Mouse (Mus musculus) forebrain, postnatal 0 days (tissue): Measurements from ENCODE around the gene Etl4. TPM values are rescaled to one million over a fixed set of nuclear protein-coding genes. Genes with fewer than 3 reads are reported as not detected.

Experiments used
- ATAC-seq: fragments of 200-750 bp; cut with Nextera tagmentation; 2 replicates; pipeline ENCODE4 v1.8.0; 2017; ENCODE audit warnings: mild to moderate bottlenecking, moderate library complexity
- DNase-seq: peaks from one replicate; pipeline ENCODE4 v3.0.0-alpha.2; 2015
- H3K27ac ChIP-seq: fragments of 300-500 bp; sonication (generic); 2 replicates; pipeline ENCODE4 v1.5.1; 2014; ENCODE audit warnings: low read depth, mild to moderate bottlenecking, antibody characterized with exemption, low read length, moderate library complexity, mixed read lengths
- H3K27me3 ChIP-seq: fragments of 300-500 bp; sonication (generic); 2 replicates; pipeline ENCODE4 v1.6.1; 2014; ENCODE audit warnings: mild to moderate bottlenecking, low read length, mixed read lengths; ENCODE audit not compliant: insufficient read depth
- H3K36me3 ChIP-seq: fragments of 300-500 bp; sonication (generic); 2 replicates; pipeline ENCODE4 v1.6.1; 2014; ENCODE audit warnings: mild to moderate bottlenecking, moderate library complexity; ENCODE audit not compliant: insufficient read depth
- H3K4me1 ChIP-seq: fragments of 300-500 bp; sonication (generic); 2 replicates; pipeline ENCODE4 v1.6.1; 2014; ENCODE audit warnings: antibody characterized with exemption; ENCODE audit not compliant: insufficient read depth
- H3K4me2 ChIP-seq: fragments of 300-500 bp; sonication (generic); 2 replicates; pipeline ENCODE4 v1.6.1; 2014; ENCODE audit warnings: low read depth, mild to moderate bottlenecking, moderate library complexity
- H3K4me3 ChIP-seq: fragments of 300-500 bp; sonication (generic); 2 replicates; pipeline ENCODE4 v1.5.1; 2014; ENCODE audit warnings: low read depth, low read length, mixed read lengths
- H3K9ac ChIP-seq: fragments of 300-500 bp; sonication (generic); 2 replicates; pipeline ENCODE4 v1.6.1; 2014; ENCODE audit warnings: mild to moderate bottlenecking
- H3K9me3 ChIP-seq: fragments of 300-500 bp; sonication (generic); 2 replicates; pipeline ENCODE4 v1.6.1; 2016; ENCODE audit warnings: low read length
- CTCF ChIP-seq: sonication (generic); IDR thresholded peaks from 2 replicates; pipeline ENCODE4 v1.5.1; 2016; ENCODE audit warnings: antibody characterized with exemption, control low read depth, low read depth
- WGBS: fragments of 180-500 bp; shearing (Covaris S2); extraction: QIAGEN DNeasy Blood & Tissue Kit; methylation state at CpG from one replicate; pipeline ENCODE4 v1.1.7; 2014; 5-methylcytosine and 5-hydroxymethylcytosine counted together
- polyA plus RNA-seq: library from polyadenylated mRNA; unstranded; fragments of >200 nt; fragmentation: Nextera tagmentation; extraction: Ambion mirVana; gene quantifications from 2 replicates; pipeline ENCODE4 v1.2.1, GENCODE M21; 2015
- total RNA-seq: library from RNA; depleted of rRNA; stranded (reverse); fragments of >200 nt; gene quantifications from 2 replicates; pipeline ENCODE4 v1.2.3, GENCODE M21; 2014

Gene Etl4
- total and polyA plus RNA-seq, 2 experiments from 2014 or later = 7.2 to 13.6 TPM

DNA sequence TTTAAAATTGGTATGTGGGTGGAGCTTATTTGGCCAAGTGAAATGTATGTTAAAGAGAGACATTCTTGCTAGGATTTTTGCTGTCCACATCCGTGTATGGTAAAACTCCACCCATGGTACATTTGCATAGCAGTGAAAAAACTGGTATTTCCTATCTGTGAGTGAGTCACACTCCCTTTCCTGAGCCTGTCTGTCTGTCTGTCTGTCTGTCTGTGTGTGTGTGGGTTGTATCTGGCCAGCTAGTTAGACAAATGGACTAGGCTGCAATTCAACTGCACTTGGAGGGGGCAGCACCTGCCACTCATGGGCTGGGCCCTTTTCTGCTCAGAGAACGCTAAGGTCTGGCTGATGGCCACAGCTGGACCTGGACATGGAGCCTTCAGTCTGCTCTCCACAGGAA, 650.1 kb downstream of the Etl4 start:
- Histone ChIP-seq H3K9me3 (no peaks in the 10 kb centered on the region), H3K9ac (no peak overlapping the region), H3K4me2 (no peak overlapping the region), H3K4me1 (no peaks in the 10 kb centered on the region), H3K27me3 (no peaks in the 10 kb centered on the region), H3K36me3 (no peaks in the 10 kb centered on the region), H3K27ac (no peak overlapping the region), H3K4me3 (no peak overlapping the region)
- DNase-seq (no peak), ATAC-seq (no peak)
- 58% methylated on average over 2 of the region's 2 CpGs for WGBS
- TF ChIP-seq CTCF = no peak

DNA sequence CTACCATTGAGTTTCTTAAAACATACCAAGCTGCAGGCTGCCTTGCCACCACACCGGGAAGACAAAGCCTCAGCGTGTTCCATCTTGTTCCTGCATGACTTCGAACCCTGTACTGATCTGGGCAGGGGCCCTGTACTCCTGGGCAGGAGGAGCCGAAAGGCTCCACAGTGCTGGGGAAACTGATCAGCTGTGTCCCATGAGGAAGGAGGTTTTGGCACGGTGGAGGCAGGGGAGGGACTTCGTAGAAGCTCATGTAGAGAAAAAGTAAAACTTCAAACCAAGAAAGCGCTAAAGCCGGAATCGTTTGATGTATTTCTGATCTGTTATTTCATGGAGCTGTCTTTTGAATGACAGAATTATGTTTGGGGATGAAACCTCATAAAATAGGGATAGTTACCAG, 651.0 kb downstream of the Etl4 start:
- WGBS = 93% methylated on average over 9 of the region's 9 CpGs
- no peaks in the 10 kb centered on the region for H3K9me3 ChIP-seq

DNA sequence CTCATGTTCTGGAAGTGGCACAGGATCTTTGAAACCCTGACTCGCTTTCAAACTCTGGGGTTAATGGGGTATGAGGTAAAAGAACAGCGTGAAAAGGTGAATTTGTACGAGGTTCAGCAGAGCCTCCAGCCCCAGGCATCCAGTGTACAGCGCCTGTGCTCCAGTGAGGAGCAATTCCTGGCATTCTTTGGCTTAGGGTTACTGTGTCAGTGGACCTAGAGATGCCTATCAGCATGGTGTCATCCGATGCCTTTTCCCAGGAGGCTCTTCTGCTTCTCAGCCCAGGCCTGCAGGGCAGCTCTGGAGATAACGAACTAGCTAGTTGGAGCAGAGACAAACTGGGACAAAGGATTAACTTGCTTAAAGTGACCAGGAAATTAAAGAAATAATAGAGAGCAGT, 653.5 kb downstream of the Etl4 start:
- 50% methylated on average over 6 of the region's 6 CpGs for WGBS
- no peak for ATAC-seq

More for the DNA sequence above, 651.0 kb downstream of the Etl4 start:
- no peak overlapping the region for H3K4me3 ChIP-seq
- DNase-seq (no peak), ATAC-seq (no peak)
- no peak overlapping the region for H3K27ac ChIP-seq
- H3K9ac ChIP-seq = no peak overlapping the region
- H3K4me2 ChIP-seq = no peak overlapping the region
- H3K27me3 ChIP-seq = no peaks in the 10 kb centered on the region
- H3K36me3 ChIP-seq = no peaks in the 10 kb centered on the region
- TF ChIP-seq CTCF = no peak
- no peaks in the 10 kb centered on the region for H3K4me1 ChIP-seq

DNA sequence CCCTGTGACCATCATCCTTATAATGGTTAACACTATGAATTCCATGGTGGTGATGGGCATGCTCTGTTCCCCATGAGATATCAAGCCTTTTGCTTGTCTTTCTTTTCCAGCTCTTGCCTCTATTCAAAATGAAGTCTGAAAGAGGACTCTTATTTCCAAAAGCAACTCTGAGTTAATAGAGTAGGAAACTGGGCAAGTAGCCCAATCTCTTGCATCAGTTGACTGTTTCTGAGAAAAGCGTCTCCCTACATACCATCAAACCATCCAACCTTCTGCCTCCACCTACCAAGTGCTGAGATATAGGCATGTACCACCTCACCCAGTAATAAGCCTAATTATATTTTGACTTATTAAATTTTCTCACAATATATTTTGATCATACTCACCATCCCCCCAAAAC, 658.9 kb downstream of the Etl4 start:
- no peaks in the 10 kb centered on the region for H3K9me3 ChIP-seq
- H3K9ac ChIP-seq = no peak overlapping the region
- no peaks in the 10 kb centered on the region for H3K36me3 ChIP-seq
- DNase-seq (no peak), ATAC-seq (no peak)
- no peak overlapping the region for H3K4me2 ChIP-seq
- 43% methylated on average over 1 of the region's 1 CpGs for WGBS
- H3K27me3 ChIP-seq = no peaks in the 10 kb centered on the region
- H3K4me1 ChIP-seq = no peaks in the 10 kb centered on the region
- no peak for TF ChIP-seq CTCF
- no peak overlapping the region for H3K4me3 ChIP-seq
- H3K27ac ChIP-seq = no peak overlapping the region

More for the DNA sequence above, 653.5 kb downstream of the Etl4 start:
- no peak overlapping the region for H3K4me3 ChIP-seq
- no peak overlapping the region for H3K4me2 ChIP-seq
- DNase-seq = no peak
- no peaks in the 10 kb centered on the region for H3K9me3 ChIP-seq
- H3K27me3 ChIP-seq = no peaks in the 10 kb centered on the region
- H3K9ac ChIP-seq = no peak overlapping the region
- H3K4me1 ChIP-seq = no peaks in the 10 kb centered on the region
- H3K36me3 ChIP-seq = no peaks in the 10 kb centered on the region
- TF ChIP-seq CTCF = no peak
- no peak overlapping the region for H3K27ac ChIP-seq

DNA sequence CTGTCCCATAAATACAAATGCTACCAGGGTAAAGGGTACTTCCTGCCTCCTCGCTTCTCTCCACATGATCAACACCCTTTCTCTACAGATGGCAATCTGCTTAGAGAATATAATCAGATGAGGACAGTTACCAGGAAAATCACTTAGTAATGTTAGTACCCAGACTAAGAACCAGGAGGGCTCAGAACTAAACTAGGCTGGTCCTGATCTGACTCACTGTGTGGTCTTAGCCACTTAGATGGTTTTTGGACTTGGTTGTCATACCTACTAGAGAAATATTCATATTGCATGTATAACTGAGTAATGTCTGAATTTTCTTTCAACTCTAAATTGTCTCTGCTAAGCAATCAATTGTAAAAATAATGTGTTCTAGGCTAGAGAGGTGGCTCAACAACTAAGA, 662.4 kb downstream of the Etl4 start:
- TF ChIP-seq CTCF = no peak
- no peaks in the 10 kb centered on the region for H3K36me3 ChIP-seq
- H3K9ac ChIP-seq = no peak overlapping the region
- no peak for DNase-seq
- ATAC-seq = no peak
- no peaks in the 10 kb centered on the region for H3K4me1 ChIP-seq
- H3K27ac ChIP-seq = no peak overlapping the region
- H3K4me3 ChIP-seq = no peak overlapping the region
- 89% methylated on average over 1 of the region's 1 CpGs for WGBS
- no peaks in the 10 kb centered on the region for H3K27me3 ChIP-seq
- H3K9me3 ChIP-seq = no peaks in the 10 kb centered on the region
- H3K4me2 ChIP-seq = no peak overlapping the region

DNA sequence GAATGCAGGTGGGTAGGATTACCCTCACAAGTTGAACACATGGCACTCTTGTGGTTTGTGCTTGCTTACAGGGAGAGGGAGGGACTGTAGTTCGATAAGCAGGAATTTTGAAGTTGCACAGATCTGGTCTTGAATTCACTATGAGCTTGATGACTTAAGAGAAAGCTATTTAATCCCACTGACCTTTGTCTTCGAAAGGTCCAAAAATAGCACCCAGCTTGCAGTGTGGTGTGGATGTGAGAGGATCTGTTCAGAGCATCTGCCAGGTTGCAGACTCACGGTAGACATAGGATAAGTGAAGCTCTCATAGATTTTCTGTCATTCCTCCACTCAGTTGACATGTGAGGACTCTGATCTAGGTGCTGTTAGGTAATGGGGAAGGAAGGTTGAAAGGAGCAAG, 670.8 kb downstream of the Etl4 start:
- no peak overlapping the region for H3K27ac ChIP-seq
- H3K4me1 ChIP-seq = no peaks in the 10 kb centered on the region
- H3K9me3 ChIP-seq = no peaks in the 10 kb centered on the region
- no peak overlapping the region for H3K4me3 ChIP-seq
- no peak for ATAC-seq
- no peak overlapping the region for H3K4me2 ChIP-seq
- no peak for TF ChIP-seq CTCF
- no peak overlapping the region for H3K9ac ChIP-seq
- no peaks in the 10 kb centered on the region for H3K27me3 ChIP-seq
- no peak for DNase-seq
- no peaks in the 10 kb centered on the region for H3K36me3 ChIP-seq
- 90% methylated on average over 3 of the region's 3 CpGs for WGBS

DNA sequence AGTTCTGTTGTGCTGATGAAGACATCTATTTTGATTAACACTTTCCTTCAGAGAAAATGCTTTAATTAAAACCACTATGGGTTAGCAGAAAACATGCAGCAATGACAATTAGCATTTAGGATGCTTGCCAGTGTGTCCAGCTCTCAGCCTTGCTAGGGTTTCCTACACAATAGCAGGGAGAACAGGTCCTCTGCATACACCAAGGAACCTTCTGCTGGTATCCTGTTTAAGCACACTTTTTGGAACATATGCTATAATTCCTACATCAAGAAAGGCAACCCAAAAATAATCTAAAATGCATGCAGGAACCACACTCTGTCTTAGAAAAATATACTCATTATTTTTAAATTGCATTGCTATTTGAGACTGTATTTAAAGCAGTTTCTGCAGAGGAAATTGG, 673.5 kb downstream of the Etl4 start:
- Histone ChIP-seq H3K27ac (no peak overlapping the region), H3K4me2 (no peak overlapping the region), H3K27me3 (no peaks in the 10 kb centered on the region), H3K4me1 (no peaks in the 10 kb centered on the region), H3K9me3 (no peaks in the 10 kb centered on the region), H3K4me3 (no peak overlapping the region), H3K9ac (no peak overlapping the region), H3K36me3 (no peaks in the 10 kb centered on the region)
- no peak for TF ChIP-seq CTCF
- no peak for ATAC-seq
- DNase-seq = no peak
